Mouse (Mus musculus): ENCODE results near the gene Rapgefl1. TPM values are rescaled to one million over a fixed set of nuclear protein-coding genes. Genes with fewer than 3 reads are reported as not detected.

The Rapgefl1 gene
- 1.1 TPM for polyA plus RNA-seq (2014; fragmentation: Illumina TruSeq; extraction: RNeasy Lipid Tissue Mini Kit (QIAGEN cat#74804); ENCODE audit: insufficient read depth, low read depth, low replicate concordance)

DNA sequence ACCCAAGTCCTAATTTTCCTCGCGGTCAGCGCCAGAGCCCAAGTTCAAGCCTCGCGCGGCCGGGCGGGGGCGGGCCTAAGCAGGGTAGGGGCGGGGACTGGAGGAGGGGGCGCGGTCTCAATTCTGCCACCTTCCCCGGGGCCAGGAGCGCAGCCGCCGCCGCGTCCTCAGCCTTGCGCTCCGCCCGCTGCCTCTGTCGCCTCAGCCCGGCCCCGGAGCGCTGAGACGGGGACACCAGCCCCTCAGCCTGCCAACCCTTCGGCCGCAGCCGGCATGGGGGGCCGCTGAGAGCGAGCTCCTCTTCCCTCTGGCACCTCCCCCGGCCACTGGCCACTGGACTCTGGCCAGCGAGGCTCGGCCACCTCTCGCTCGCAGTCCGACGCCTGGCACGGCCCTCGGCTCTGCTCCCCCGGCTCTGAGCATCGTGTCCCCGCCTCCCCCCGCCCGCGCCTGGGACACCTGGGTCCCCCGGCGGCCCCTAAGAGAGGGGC lies at the start of gene Rapgefl1:
Gene Rapgefl1, plus strand, starts transcription at position 135 of the 491 bp plus-strand sequence.

DNA sequence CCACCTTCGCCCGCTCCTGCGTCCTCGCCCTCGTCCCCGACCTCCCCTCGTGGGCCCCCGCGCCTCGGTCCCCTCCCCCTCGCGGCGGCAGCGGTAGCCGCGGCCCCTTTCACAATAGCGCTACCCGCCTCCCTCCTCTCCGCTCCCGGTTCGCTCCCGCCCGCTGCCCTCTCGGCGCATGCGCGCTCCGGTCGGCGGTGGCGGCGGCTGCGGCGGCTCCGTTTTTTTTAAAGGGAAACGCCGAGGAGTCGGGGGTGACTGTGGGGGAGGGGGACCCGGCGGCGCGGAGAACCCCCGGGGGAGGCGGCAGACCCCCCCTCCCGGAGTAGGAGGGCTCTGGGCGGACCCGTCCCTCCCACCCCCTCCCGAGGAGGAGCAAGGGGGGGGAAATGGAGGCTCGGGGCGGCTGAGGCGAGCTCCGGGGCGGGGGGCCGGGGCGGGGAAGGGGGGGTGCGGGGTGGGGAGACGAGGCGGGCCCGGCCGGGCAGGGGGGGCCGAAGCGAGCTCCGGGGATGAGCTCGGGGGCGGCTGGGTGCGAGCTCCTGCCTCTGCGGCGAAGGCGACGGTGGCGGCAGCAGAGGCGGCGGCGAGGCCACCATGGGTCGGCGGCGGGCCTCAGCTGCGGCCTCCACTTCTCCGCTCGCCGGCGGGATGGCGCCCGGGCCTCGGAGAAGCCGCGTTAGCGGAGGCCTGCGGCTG lies 41.4 kb upstream of the Rapgefl1 start, which contains the start of gene Msl1:
Gene Msl1, plus strand, starts transcription at position 502 of the 699 bp plus-strand sequence.

DNA sequence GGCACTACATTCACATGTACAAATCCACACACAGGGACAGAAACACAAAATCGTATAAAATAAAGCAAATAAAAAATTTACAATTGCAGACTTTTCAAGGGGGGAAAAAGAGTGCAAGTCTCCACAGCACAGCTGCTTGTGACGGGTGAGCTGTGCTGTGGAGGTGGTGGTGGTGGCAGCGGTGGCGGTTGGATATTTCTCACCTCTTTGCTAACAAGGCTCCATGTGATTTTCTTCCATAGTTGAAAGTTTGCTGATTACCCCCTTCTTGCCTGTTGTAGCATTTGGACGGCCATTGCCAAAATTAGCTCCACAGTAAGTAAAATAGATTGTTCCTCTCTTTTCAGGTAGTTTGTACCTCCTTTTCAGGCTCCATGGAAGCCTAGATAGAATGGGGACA lies 32.0 kb upstream of the Rapgefl1 start, which contains the start of gene Casc3:
Gene Casc3, plus strand, starts transcription at position 301 of the 400 bp plus-strand sequence.

DNA sequence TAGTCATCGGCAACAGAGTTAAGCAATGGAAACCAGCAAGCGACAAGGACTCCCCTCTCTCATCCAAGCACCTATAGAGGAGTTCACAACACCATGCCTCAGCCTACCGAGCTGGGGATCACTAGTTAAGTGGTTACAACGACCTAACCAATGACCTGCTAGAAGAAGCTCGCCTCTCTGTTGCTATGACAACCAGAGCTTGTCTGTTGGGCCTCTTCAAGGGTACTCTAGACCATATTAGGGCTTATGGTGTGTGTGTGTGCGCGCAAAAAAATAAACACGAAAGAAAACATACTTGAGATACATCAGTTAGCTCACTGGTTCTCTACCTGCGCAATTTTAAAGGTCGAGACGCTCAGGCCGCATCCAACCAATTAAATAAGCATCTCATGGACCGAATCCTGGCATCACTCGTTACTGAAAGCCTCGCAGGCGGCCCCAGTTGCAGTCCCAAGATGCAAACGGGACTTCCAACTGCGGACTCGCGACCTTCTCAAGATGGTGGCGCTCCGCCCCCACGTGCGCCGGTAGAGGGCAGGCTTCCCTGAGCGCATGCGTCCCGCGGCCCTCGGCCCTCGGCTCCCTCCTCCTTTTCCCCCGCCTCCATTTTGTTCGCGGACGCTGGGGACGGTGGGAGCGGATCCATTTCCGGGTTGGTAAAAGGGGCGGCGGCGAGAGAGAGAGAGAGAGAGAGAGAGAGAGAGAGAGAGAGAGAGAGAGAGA lies 26.6 kb downstream of the Rapgefl1 start, which contains the start of gene Wipf2:
Gene Wipf2, plus strand, starts transcription at position 611 of the 723 bp plus-strand sequence.

Other genes with a start within 250 kb of the Rapgefl1 start
- 36.1 TPM for gene Ormdl3, start 249.4 kb upstream of the Rapgefl1 start, polyA plus RNA-seq (2014; fragmentation: Illumina TruSeq; extraction: RNeasy Lipid Tissue Mini Kit (QIAGEN cat#74804); ENCODE audit: insufficient read depth, low read depth, low replicate concordance)
- gene Lrrc3c, start 238.5 kb upstream of the Rapgefl1 start, polyA plus RNA-seq (2014; fragmentation: Illumina TruSeq; extraction: RNeasy Lipid Tissue Mini Kit (QIAGEN cat#74804); ENCODE audit: insufficient read depth, low read depth, low replicate concordance): not detected
- 0.33 TPM for gene Gm12355, start 211.1 kb upstream of the Rapgefl1 start, polyA plus RNA-seq (2014; fragmentation: Illumina TruSeq; extraction: RNeasy Lipid Tissue Mini Kit (QIAGEN cat#74804); ENCODE audit: insufficient read depth, low read depth, low replicate concordance)
- not detected for gene Gsdma3, start 210.4 kb upstream of the Rapgefl1 start, polyA plus RNA-seq (2014; fragmentation: Illumina TruSeq; extraction: RNeasy Lipid Tissue Mini Kit (QIAGEN cat#74804); ENCODE audit: insufficient read depth, low read depth, low replicate concordance)
- gene Gsdma2, start 190.0 kb upstream of the Rapgefl1 start, polyA plus RNA-seq (2014; fragmentation: Illumina TruSeq; extraction: RNeasy Lipid Tissue Mini Kit (QIAGEN cat#74804); ENCODE audit: insufficient read depth, low read depth, low replicate concordance): not detected
- gene Gsdma, start 172.4 kb upstream of the Rapgefl1 start, polyA plus RNA-seq (2014; fragmentation: Illumina TruSeq; extraction: RNeasy Lipid Tissue Mini Kit (QIAGEN cat#74804); ENCODE audit: insufficient read depth, low read depth, low replicate concordance): not detected
- 58.6 TPM for gene Psmd3, start 154.2 kb upstream of the Rapgefl1 start, polyA plus RNA-seq (2014; fragmentation: Illumina TruSeq; extraction: RNeasy Lipid Tissue Mini Kit (QIAGEN cat#74804); ENCODE audit: insufficient read depth, low read depth, low replicate concordance)
- not detected for gene Csf3, start 135.5 kb upstream of the Rapgefl1 start, polyA plus RNA-seq (2014; fragmentation: Illumina TruSeq; extraction: RNeasy Lipid Tissue Mini Kit (QIAGEN cat#74804); ENCODE audit: insufficient read depth, low read depth, low replicate concordance)
- gene Med24, start 107.3 kb upstream of the Rapgefl1 start, polyA plus RNA-seq (2014; fragmentation: Illumina TruSeq; extraction: RNeasy Lipid Tissue Mini Kit (QIAGEN cat#74804); ENCODE audit: insufficient read depth, low read depth, low replicate concordance): 13.2 TPM
- gene Thra, start 96.1 kb upstream of the Rapgefl1 start, polyA plus RNA-seq (2014; fragmentation: Illumina TruSeq; extraction: RNeasy Lipid Tissue Mini Kit (QIAGEN cat#74804); ENCODE audit: insufficient read depth, low read depth, low replicate concordance): 71.3 TPM
- gene Nr1d1, start 61.5 kb upstream of the Rapgefl1 start, polyA plus RNA-seq (2014; fragmentation: Illumina TruSeq; extraction: RNeasy Lipid Tissue Mini Kit (QIAGEN cat#74804); ENCODE audit: insufficient read depth, low read depth, low replicate concordance): 15.6 TPM
- gene Msl1, start 41.3 kb upstream of the Rapgefl1 start, polyA plus RNA-seq (2014; fragmentation: Illumina TruSeq; extraction: RNeasy Lipid Tissue Mini Kit (QIAGEN cat#74804); ENCODE audit: insufficient read depth, low read depth, low replicate concordance): 40.5 TPM
- 20.7 TPM for gene Casc3, start 31.9 kb upstream of the Rapgefl1 start, polyA plus RNA-seq (2014; fragmentation: Illumina TruSeq; extraction: RNeasy Lipid Tissue Mini Kit (QIAGEN cat#74804); ENCODE audit: insufficient read depth, low read depth, low replicate concordance)
- gene Wipf2, start 26.9 kb downstream of the Rapgefl1 start, polyA plus RNA-seq (2014; fragmentation: Illumina TruSeq; extraction: RNeasy Lipid Tissue Mini Kit (QIAGEN cat#74804); ENCODE audit: insufficient read depth, low read depth, low replicate concordance): 5.1 TPM
- gene Cdc6, start 71.0 kb downstream of the Rapgefl1 start, polyA plus RNA-seq (2014; fragmentation: Illumina TruSeq; extraction: RNeasy Lipid Tissue Mini Kit (QIAGEN cat#74804); ENCODE audit: insufficient read depth, low read depth, low replicate concordance): 0.92 TPM
- 18.0 TPM for gene Rara, start 91.0 kb downstream of the Rapgefl1 start, polyA plus RNA-seq (2014; fragmentation: Illumina TruSeq; extraction: RNeasy Lipid Tissue Mini Kit (QIAGEN cat#74804); ENCODE audit: insufficient read depth, low read depth, low replicate concordance)
- not detected for gene Gjd3, start 146.2 kb downstream of the Rapgefl1 start, polyA plus RNA-seq (2014; fragmentation: Illumina TruSeq; extraction: RNeasy Lipid Tissue Mini Kit (QIAGEN cat#74804); ENCODE audit: insufficient read depth, low read depth, low replicate concordance)
- gene Top2a, start 187.4 kb downstream of the Rapgefl1 start, polyA plus RNA-seq (2014; fragmentation: Illumina TruSeq; extraction: RNeasy Lipid Tissue Mini Kit (QIAGEN cat#74804); ENCODE audit: insufficient read depth, low read depth, low replicate concordance): 2.3 TPM
- gene Igfbp4, start 204.5 kb downstream of the Rapgefl1 start, polyA plus RNA-seq (2014; fragmentation: Illumina TruSeq; extraction: RNeasy Lipid Tissue Mini Kit (QIAGEN cat#74804); ENCODE audit: insufficient read depth, low read depth, low replicate concordance): 172 TPM